Mouse (Mus musculus): ENCODE results near the gene Clec4a2.
"Not testable (repeated sequence)": the region's sequence is repeated elsewhere in the genome, so short reads cannot be mapped to it uniquely, and the experiment has no call there.

Gene Clec4a2

DNA sequence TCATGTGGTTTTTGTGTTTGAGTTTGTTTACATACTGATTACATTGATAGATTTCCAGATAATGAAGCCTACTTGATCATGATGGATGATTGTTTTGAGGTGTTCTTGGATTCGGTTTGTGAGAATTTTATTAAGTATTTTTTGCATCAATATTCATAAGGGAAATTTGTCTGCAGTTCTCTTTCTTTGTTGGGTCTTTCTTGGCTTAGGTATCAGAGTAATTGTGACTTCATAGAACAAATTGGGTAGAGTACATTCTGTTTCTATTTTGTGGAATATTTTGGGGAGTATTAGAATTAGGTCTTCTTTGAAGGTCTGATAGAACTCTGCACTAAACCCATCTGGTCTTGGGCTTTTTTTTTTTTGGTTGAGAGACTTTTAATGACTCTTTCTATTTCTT, at the start of gene Clec4a2:
Gene Clec4a2 (plus strand): TSS at position 301 of the 400 bp plus-strand sequence.
- DNase-seq (ENCODE audit: low read depth, low spot score), result not testable (repeated sequence)

DNA sequence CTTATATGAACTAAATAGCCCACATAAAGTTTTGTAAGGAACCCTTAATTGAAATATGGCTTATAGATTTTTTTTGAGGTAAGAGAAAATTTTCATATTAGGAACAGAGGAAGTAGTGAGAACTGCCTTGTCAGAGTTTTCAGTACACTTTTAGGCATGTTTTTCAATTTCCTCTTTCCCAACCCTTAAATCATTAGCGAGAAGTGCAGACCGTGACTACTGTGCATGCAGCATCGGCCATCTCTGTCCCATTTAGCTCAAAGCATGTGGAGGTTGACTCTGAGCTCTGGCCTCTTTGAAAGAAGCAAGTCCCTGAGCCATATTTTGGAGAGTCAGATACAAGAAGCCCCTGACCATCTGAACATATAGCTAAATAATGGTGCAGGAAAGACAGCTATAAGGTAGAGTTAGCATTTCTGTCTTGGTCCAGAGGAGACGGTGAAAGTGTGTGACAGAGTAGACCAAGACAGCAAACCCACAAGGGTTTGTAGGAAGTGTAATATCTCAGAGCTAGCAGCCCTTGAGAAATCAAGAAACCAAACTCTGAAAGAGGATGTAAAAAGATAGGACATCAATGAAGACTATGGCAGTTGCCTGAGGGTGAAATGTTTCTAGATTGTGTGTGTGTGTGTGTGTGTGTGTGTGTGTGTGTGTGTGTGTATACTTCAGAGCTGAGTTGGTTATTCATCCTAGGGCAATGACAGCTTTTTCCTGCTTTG, 10.9 kb upstream of the Clec4a2 start:
- no peak for DNase-seq (ENCODE audit: low read depth, low spot score)

DNA sequence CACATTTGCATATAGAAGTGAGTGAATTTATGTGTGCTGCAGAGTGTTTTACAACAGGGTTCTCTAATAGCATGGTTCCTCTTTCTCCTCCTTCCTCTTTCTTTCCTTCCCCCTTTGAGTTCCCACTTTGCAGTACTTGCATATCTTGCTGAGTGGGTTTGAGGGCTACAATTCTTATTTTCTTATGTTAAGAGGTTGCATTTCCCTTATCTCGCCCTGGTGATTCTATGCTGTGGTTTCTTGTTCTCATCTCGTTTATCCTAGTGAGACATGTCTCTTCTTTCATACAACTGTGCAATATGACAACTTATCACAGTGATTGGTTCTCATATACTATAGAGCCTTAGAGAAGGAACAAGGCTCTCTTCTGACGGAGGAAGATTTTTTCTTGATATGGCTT, 17.0 kb downstream of the Clec4a2 start:
- peak; percentile 8 for DNase-seq (ENCODE audit: low read depth, low spot score)

DNA sequence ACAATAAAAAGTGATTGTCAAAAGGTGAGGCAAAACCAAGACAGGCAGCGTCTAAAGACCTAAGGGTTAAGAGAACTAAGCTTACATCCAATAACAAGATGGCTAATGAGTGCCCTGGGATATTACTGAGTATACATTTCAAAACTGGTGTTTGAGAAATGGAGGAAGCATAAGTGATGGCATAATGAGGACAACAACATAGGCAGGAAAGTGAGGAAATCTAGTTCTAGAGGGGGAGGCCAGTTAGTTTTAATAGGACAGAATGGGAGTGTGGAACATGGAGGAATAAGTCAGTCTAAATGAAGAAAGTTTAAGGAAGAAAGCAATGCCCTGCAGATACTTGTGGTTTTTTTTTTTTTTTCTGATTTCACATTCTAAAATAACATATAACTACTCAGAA, 20.9 kb downstream of the Clec4a2 start:
- no peak for DNase-seq (ENCODE audit: low read depth, low spot score)

DNA sequence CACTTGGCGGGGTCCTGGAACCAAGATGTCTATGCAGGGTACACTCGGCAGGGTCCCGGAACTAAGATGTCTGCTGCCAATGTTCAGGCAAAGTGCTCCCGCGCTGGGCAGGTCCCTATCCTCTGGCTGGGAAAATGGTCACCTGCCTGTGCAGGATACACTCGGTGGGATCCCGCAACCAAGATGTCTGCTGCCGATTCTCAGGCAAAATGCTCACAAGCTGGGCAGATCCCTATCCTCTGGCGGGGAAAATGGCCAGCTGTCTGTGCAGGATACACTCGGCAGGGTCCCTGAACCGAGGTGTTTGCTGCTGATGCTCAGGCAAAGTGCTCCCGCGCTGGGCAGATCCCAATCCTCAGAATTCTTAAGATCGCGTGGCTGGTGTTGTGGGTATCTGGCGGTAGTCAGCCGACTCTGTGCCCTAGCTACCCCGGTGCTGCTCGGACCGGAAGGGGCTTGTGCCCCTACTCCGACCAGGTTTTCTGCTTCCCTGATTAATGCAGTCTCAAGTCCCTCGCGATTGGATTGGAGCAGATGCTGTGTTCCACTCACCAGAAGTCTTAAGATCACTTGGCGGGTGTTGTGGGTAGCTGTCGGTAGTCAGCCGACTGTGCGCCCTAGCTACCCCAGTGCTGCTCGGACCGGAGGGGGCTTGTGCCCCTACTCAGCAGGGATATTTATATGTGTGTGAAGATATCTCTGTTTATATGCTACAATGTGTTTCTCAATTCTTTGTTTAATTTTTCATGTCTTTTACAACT, 31.7 kb downstream of the Clec4a2 start:
- DNase-seq (ENCODE audit: low read depth, low spot score), result not testable (repeated sequence)

DNA sequence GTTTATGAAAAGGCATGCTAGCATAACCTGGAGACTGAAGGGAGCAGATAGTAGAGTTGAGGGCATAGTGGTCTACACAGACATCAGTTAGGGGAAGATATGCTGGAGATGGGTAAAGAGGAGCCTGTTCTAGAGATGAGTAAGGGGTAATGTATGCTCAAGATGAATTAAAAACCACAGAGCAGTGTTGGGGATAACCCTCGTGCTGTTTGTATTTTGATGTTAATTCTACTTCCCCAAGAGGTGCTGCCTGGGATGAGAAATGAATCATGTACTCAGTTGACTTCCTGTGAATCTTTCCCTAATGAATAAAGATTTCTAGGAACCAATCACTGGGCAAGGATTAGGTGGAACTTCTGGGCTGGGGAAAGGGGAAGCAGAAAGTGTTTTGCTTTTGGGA, 63.9 kb downstream of the Clec4a2 start:
- no peak for DNase-seq (ENCODE audit: low read depth, low spot score)

DNA sequence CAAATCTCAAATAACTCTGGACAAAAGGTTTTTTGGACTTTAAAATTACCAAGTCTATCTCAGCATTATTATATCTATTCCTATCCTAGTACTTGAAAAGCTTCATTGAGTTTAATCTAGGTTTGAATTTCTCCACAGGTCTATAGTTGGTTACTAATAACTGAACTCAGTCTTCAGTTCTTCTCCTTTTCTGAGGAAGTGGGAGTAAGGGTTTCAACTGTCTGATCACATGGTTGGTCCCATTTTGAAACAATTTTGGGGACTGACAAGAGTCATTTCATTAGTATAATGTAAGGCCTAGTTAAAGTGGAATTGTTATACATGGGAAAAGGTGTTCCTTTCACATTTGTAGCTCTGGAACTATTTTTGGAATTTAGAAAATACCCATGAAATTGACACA, 64.8 kb downstream of the Clec4a2 start:
- no peak for DNase-seq (ENCODE audit: low read depth, low spot score)

DNA sequence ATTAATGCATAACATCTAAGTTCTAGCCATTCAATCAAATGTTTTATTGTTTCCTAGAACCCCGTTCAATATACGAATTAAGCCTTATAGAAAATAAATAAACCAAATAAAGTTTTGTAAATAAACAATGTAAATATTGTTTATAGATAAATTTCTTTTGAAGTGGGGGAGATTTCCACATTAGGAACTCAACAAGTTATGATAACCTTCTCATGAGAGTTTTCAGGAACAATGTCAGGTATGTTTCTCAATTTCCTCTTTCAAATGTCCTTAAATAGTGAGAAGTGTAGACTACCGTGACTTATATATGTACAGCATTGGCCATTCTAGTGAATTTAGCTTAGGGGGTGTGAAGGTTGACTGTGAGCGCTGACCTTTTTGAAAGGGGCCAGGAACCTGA, 66.4 kb downstream of the Clec4a2 start, which contains the start of gene Clec4b2:
Gene Clec4b2 (plus strand): TSS at position 301 of the 400 bp plus-strand sequence.
- DNase-seq (ENCODE audit: low read depth, low spot score), result no peak

DNA sequence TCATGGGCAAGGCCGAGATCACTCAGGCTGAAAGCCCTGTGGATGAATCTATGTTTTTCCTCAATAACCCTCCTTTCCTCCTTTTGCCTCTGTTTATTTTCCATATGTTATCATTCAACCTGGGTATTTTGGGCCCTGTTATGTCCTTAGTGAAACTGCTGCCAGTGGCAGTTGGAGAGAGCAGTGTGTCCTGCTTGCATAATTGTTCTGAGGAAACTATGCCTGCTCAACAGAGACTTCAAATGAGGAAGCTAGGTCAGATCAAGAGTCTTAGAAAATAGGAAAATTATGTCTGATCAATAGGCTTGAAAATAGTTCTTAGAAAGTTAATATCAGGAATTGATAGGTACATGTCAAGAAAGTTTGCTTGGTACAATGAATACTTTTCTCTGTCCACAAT, 69.3 kb downstream of the Clec4a2 start:
- DNase-seq (ENCODE audit: low read depth, low spot score), result no peak

DNA sequence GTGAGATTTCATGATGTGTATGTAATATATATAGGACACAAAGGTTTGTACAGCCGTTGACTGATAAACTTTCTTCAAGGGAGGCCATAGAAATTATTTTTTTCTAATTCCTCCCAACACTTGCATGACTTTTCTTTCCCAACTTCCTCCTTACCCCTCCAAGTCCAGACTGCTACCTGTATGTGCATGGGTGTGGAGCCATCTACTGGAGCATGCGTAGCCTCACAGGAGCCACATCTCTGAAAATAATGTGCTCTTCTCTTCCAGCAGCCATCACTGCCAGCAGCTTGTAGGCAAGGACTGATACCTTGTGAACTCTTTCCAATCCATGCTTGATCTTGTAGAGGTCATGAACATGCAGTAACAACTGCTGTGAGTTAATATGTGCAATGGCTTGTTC, 78.6 kb downstream of the Clec4a2 start:
- DNase-seq (ENCODE audit: low read depth, low spot score), result not testable (repeated sequence)
